Mouse (Mus musculus) heart, embryonic 10.5 days (tissue): ENCODE results near the gene Smyd1. TPM values are rescaled to one million over a fixed set of nuclear protein-coding genes. Genes with fewer than 3 reads are reported as not detected.
A peak's percentile ranks its signal among the peaks of the same experiment; 100 is the strongest.

Source experiments
- DNase-seq: peaks from one replicate; pipeline ENCODE4 v3.0.0-alpha.2; 2017; ENCODE audit warnings: low spot score
- H3K27ac ChIP-seq: fragments of 300-500 bp; sonication (generic); 2 replicates; pipeline ENCODE4 v1.5.1; 2016; ENCODE audit warnings: mild to moderate bottlenecking
- H3K27me3 ChIP-seq: fragments of 300-500 bp; sonication (generic); 2 replicates; pipeline ENCODE4 v1.6.1; 2016; ENCODE audit warnings: mild to moderate bottlenecking; ENCODE audit not compliant: poor library complexity, insufficient read depth, severe bottlenecking
- H3K36me3 ChIP-seq: fragments of 300-500 bp; sonication (generic); 2 replicates; pipeline ENCODE4 v1.6.1; 2016; ENCODE audit warnings: mild to moderate bottlenecking, moderate library complexity
- H3K4me1 ChIP-seq: fragments of 300-500 bp; sonication (generic); 2 replicates; pipeline ENCODE4 v1.6.1; 2016; ENCODE audit warnings: mild to moderate bottlenecking
- H3K4me3 ChIP-seq: fragments of 300-500 bp; sonication (generic); 2 replicates; pipeline ENCODE4 v1.5.1; 2016; ENCODE audit warnings: mild to moderate bottlenecking, moderate library complexity
- H3K9me3 ChIP-seq: fragments of 300-500 bp; sonication (generic); 2 replicates; pipeline ENCODE4 v1.6.1; 2016; ENCODE audit warnings: mild to moderate bottlenecking, moderate library complexity
- WGBS: fragments of 180-500 bp; shearing (Covaris S2); methylation state at CpG from one replicate; pipeline ENCODE4 v1.1.7; 2016; 5-methylcytosine and 5-hydroxymethylcytosine counted together
- polyA plus RNA-seq: library from polyadenylated mRNA; unstranded; fragments of >200 nt; fragmentation: Nextera tagmentation; extraction: Ambion mirVana; gene quantifications from 2 replicates; pipeline ENCODE4 v1.2.1, GENCODE M21; 2016

Smyd1 gene
- polyA plus RNA-seq, 1 experiment from 2014 or later, result 85.5 TPM

DNA sequence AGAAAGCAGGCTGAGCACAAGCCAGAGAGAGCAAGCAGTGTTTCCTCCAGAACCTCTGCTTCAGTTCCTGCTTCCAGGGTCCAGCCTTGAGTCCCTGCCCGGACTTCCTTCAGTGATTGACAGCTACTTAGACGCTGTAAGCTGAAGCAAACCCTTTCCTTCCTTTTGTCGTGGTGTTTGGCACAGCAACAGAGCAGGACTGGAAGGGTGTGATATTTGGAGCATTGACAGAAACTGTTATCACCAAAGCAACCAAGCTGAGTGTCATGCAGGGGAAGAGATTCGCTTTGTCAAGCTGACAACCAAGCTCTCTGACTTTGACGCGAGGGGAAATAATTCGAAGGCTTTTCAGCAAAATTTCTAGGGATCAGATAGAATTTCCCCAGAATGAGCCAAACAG, 110.1 kb downstream of the Smyd1 start:
- Histone ChIP-seq H3K4me1 (no peaks in the 10 kb centered on the region), H3K36me3 (peaks cover 46% of the 10 kb centered on the region), H3K9me3 (no peaks in the 10 kb centered on the region), H3K27me3 (no peaks in the 10 kb centered on the region), H3K27ac (no peak overlapping the region), H3K4me3 (no peak overlapping the region)
- 37% methylated on average over 7 of the region's 7 CpGs for WGBS
- peak; percentile 65 for DNase-seq

DNA sequence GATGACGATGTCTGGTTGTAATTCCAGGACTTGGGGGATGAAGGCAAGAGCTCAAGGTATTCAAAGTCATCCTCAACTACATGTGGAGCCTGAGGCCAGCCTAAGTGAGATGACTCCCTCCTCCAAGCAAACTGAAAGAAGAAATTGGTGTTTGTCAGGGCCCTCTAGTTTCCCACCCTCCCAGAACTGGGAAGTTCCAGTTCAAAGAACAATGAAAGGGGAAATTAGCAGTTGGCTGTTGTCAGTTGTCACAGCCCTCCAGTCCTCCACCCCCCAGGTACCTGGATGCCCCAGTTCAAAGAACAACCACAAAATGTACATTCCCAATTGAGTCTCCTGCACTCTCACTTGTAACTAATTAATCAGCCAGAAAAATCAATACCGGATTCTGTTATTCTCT, 113.3 kb downstream of the Smyd1 start:
- H3K27ac ChIP-seq, result no peak overlapping the region
- H3K27me3 ChIP-seq, result no peaks in the 10 kb centered on the region
- no peak for DNase-seq
- peaks cover 14% of the 10 kb centered on the region for H3K36me3 ChIP-seq
- H3K9me3 ChIP-seq, result no peaks in the 10 kb centered on the region
- no peak overlapping the region for H3K4me3 ChIP-seq
- H3K4me1 ChIP-seq, result peaks cover 1% of the 10 kb centered on the region; the same call in 1 of the 2 replicates
- WGBS, result 87% methylated on average over 2 of the region's 2 CpGs

DNA sequence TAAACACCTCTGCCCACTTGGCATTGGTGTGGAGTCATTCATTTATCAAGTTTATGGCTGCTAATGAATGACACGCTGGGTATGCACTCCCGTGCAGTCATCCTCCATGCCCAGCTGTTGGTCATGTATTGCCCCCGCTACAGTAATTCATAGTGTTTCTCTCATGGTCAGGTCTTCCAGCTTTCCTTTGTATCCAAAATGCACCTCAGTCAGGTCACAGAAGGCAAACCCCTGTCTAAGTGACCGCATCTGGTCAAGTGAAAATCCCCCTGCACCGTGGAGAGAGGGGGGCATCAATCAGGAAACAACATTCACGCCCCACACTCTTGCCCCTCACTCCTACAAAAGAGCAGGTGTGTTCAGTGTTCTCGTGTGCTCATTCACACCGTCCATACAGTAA, 117.9 kb downstream of the Smyd1 start:
- no peak for DNase-seq
- H3K27me3 ChIP-seq, result no peaks in the 10 kb centered on the region
- no peaks in the 10 kb centered on the region for H3K36me3 ChIP-seq
- H3K27ac ChIP-seq, result no peak overlapping the region
- H3K4me3 ChIP-seq, result no peak overlapping the region
- 90% methylated on average over 8 of the region's 8 CpGs for WGBS
- peaks cover 12% of the 10 kb centered on the region for H3K4me1 ChIP-seq
- H3K9me3 ChIP-seq, result no peaks in the 10 kb centered on the region

DNA sequence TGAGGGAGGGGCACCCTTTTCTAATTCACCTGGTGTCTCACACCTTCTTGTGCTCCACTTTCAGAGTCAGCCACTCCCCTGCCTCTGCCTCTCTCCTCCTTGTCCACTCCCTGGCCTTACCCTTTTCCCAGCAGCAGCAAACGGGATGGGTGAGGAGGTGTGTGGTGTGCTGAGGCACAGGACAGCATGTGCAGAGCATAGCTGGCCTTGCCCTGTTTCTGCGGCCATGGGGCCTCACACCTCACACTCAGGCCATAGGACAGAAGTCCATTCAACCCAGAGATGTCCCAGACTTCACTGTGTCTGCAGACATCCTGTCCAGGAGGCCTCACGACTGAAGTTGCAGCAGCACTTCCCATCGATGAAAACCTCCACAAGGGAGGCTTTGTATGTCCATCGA, 118.4 kb downstream of the Smyd1 start:
- WGBS, result 68% methylated on average over 5 of the region's 5 CpGs
- DNase-seq, result no peak
- H3K27ac ChIP-seq, result no peak overlapping the region

DNA sequence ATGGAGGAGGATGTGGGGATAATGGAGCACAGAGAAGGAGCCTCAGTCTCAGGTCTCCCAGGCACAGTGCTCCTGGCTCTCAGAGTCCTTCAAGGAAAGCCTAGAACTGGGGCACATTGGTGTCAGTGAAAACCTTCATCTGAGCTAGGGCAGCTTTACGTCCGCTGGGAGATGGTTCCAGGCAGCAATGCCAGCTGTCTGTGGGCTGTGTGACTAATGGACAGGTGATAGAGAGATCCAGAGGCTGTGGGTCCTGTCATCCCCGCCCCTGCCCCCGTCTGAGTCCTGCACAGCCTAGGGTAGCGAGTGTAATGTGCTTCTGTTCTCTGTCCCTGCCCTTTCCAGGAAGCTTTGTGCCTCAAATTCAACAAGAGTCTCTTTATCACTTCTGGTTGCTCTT, 120.1 kb downstream of the Smyd1 start:
- DNase-seq, result no peak
- H3K9me3 ChIP-seq, result no peaks in the 10 kb centered on the region
- H3K27ac ChIP-seq, result no peak overlapping the region
- H3K4me3 ChIP-seq, result no peak overlapping the region
- no peaks in the 10 kb centered on the region for H3K36me3 ChIP-seq
- peaks cover 27% of the 10 kb centered on the region for H3K4me1 ChIP-seq
- no peaks in the 10 kb centered on the region for H3K27me3 ChIP-seq
- WGBS, result 57% methylated on average over 5 of the region's 5 CpGs

More for the DNA sequence above, 118.4 kb downstream of the Smyd1 start:
- no peaks in the 10 kb centered on the region for H3K27me3 ChIP-seq
- no peaks in the 10 kb centered on the region for H3K9me3 ChIP-seq
- H3K4me3 ChIP-seq, result no peak overlapping the region
- peaks cover 12% of the 10 kb centered on the region for H3K4me1 ChIP-seq
- no peaks in the 10 kb centered on the region for H3K36me3 ChIP-seq

DNA sequence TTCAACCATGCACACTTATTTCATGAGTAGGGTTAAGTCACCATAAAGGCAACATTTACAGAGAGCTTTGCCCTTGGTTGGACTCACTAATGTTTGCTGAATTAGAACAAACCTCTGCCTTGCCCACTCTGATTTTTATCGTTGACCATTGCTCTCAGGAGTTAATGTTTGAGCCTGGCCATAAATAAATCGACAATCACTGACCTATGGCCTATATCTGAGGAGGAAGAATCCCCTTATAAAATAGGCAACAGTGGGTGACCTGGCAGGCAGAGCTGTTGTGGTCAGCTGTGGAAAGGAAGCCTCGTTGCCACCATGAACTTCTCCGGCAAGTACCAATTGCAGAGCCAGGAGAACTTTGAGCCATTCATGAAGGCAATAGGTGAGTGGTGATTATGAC, 122.4 kb downstream of the Smyd1 start, which contains the start of gene Fabp1:
Gene Fabp1 (plus strand): TSS at position 216 of the 400 bp plus-strand sequence.
- 83% methylated on average over 4 of the region's 4 CpGs for WGBS
- no peaks in the 10 kb centered on the region for H3K9me3 ChIP-seq
- H3K4me3 ChIP-seq, result no peak within 1 kb of the TSS
- H3K27me3 ChIP-seq, result no peaks in the 10 kb centered on the region
- H3K4me1 ChIP-seq, result peaks cover 27% of the 10 kb centered on the region
- no peak within 1 kb of the TSS for H3K27ac ChIP-seq
- no peak for DNase-seq
- no peaks in the 10 kb centered on the region for H3K36me3 ChIP-seq

DNA sequence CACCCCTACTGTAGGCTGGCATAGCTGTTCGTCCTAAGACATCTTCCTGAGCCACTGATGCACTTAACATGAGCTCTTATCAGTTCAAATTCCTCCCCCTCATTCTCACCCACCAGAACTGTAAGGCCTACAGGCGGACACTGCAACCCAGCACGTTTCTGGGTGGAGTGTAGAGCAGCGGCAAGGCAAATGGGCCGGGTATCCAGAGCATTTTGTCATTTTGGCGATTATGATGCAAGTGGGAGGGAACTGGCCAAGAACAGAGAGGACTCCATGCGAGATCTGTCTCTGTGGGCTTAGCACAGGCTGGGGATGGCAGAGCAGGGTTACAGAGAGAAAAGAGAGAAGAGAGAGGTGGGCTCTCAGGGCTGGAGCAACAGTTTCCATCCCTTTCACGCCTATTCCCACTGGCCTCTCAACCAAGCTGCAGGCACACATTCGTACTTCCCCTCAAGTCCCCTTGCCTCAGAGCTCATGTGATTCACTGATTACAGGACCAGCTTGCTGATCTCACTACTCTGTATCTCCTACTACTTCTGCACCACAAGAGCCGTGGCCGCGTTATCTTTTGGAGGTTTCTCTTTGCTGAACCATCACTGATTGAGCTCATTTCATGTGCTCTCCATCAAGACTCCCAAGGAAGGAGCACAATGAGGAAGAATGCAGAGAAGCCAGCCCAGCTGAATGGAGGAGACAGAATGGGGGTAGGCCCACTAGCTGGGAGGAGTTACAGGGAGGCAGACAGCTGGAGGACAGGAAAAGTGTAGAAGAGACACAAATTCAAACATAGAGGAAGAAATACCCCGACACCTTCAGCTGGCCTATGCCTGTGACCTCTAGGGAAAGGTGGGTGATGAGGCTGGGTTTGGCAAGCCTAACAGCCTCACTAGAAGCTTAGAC, 124.1 kb downstream of the Smyd1 start:
- Histone ChIP-seq H3K4me3 (no peak overlapping the region), H3K9me3 (no peaks in the 10 kb centered on the region), H3K4me1 (peaks cover 21% of the 10 kb centered on the region), H3K27ac (peak overlapping the region; percentile 49; the same call in 1 of the 2 replicates), H3K27me3 (no peaks in the 10 kb centered on the region), H3K36me3 (no peaks in the 10 kb centered on the region)
- no peak for DNase-seq
- 47% methylated on average over 13 of the region's 13 CpGs for WGBS

DNA sequence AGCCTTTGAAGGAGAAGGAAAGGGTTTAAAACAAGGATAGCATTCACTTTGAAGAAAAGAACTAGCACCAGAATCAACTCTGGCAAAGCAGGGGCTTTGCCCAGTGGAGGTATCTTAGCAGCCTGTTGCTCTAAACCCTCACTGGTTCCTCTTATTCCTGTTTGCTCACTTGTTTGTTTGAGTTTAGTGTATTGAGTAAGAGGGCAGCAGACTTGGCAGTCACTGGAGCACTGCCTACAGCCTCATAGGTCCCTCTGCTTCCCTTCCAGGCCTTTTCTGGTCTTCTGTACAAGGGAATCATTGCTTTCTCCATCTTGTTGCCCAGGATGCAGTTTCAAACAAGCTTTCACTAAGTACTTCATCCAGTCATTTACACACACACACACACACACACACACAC, 125.9 kb downstream of the Smyd1 start:
- Histone ChIP-seq H3K27me3 (no peaks in the 10 kb centered on the region), H3K4me1 (peaks cover 15% of the 10 kb centered on the region), H3K36me3 (no peaks in the 10 kb centered on the region), H3K27ac (no peak overlapping the region), H3K9me3 (no peaks in the 10 kb centered on the region), H3K4me3 (no peak overlapping the region)
- DNase-seq, result no peak

DNA sequence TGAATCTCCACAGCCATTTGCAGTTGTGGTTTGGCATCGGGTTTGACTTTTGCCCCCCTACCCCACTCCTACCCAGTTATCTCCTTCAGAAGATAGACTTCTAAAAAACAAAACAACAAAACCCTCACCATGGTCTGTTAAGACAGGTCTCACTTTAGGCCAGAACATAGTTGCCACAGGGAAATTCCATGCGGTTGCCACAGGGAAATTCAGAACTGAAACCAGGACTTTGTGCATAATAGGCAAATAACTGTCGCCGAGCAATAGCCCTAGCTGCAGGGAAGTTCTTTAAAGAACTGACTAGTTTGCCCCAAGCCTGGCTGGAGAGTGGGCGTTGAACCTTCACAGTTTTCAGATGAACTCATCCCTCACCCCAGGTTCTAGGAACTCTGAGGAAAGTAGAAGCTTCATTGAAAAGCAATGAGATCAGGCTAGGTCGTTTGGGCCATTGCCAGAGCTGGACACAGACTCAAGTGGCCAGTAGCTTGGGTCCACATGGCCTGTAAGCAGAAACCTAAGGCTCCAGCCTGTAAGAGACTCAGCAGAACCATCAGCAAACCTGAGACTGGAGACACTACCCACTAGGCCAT, 128.8 kb downstream of the Smyd1 start:
- WGBS, result 78% methylated on average over 6 of the region's 6 CpGs
- H3K27ac ChIP-seq, result no peak overlapping the region
- no peak for DNase-seq
- no peaks in the 10 kb centered on the region for H3K9me3 ChIP-seq
- H3K4me1 ChIP-seq, result peaks cover 16% of the 10 kb centered on the region
- no peaks in the 10 kb centered on the region for H3K36me3 ChIP-seq
- no peaks in the 10 kb centered on the region for H3K27me3 ChIP-seq
- H3K4me3 ChIP-seq, result no peak overlapping the region

DNA sequence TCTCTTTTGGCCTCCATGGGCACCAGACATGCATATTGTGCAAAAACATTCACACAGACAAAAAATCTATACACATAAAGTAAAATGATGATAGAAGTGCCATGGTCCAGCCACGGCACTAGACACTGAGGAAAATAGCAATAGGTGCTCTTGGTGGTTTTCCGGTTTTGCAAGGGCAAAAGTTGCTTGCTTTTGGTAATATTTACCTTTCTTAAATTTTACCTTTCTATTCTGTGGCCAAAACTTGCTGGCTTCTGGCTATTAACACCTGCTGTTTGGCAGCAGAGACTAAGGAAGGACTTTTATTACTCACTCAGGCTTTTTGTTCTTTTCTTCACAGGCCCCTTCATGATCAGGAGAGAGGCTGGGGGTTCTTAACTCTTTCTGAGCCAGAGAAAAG, 131.5 kb downstream of the Smyd1 start:
- no peak overlapping the region for H3K27ac ChIP-seq
- no peaks in the 10 kb centered on the region for H3K27me3 ChIP-seq
- WGBS, result 84% methylated on average over 2 of the region's 2 CpGs
- H3K4me1 ChIP-seq, result 0 out of 2 replicates have a peak, but pooled peaks cover 5% of the 10 kb centered on the region
- no peak for DNase-seq
- H3K36me3 ChIP-seq, result no peaks in the 10 kb centered on the region
- no peaks in the 10 kb centered on the region for H3K9me3 ChIP-seq
- no peak overlapping the region for H3K4me3 ChIP-seq

DNA sequence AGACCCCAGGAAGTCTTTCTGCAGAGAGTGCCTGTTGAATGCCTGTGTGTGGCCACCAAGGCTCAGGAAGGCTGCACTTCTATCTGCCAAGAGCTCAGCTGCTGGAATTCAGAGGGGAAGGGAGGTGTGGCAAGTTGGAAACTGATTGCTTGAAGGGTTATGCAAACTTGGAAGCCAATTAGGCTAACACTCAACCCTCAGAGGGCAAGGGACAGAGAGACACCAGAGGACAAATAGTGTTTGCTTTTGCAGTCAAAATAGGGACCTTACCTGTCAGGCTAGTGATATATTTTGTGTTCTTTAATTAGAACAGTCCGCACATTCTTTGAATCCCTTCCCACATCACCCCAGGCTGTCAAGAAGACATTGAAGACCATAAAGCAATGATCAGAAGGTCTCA, 132.5 kb downstream of the Smyd1 start:
- 0 out of 2 replicates have a peak, but pooled peaks cover 5% of the 10 kb centered on the region for H3K4me1 ChIP-seq
- 58% methylated on average over 1 of the region's 1 CpGs for WGBS
- no peak for DNase-seq
- H3K27ac ChIP-seq, result no peak overlapping the region
- H3K4me3 ChIP-seq, result no peak overlapping the region
- no peaks in the 10 kb centered on the region for H3K9me3 ChIP-seq
- H3K27me3 ChIP-seq, result no peaks in the 10 kb centered on the region
- H3K36me3 ChIP-seq, result no peaks in the 10 kb centered on the region

DNA sequence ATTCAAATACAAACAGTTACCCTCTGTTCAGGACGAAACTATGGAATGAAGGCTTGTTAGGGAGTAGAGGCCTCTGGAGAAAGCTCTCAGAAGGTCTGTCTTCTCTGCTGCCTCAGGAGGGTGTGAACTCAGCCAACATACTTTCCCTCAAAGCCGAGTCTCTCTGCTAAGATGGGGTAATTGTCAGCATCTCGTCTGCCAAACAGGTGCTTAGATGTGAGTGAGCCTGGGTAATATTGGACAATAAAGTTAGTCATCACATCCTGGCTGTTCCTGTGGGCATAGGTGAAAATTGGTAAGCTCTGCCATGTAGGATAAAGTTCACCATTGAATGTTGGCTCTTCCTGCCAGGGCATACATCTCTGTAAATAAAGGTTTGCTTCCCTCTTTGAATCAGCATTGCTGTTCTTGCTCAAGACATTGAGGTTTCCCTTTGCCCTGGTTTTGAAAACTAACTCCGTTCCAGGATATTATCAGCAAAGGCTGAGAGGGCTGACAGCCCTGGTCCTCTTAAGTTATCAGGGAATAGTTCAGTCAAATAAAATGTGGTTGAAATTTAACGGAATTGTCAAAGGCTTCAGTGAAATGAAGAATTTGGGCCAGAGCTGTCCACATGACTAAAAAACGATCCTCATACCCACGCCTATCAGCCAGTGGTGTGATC, 137.0 kb downstream of the Smyd1 start:
- H3K4me3 ChIP-seq, result no peak overlapping the region
- DNase-seq, result no peak
- WGBS, result 68% methylated on average over 7 of the region's 7 CpGs
- H3K27ac ChIP-seq, result no peak overlapping the region
- H3K27me3 ChIP-seq, result no peaks in the 10 kb centered on the region
- no peaks in the 10 kb centered on the region for H3K9me3 ChIP-seq
- 0 out of 2 replicates have a peak, but pooled peaks cover 5% of the 10 kb centered on the region for H3K4me1 ChIP-seq
- no peaks in the 10 kb centered on the region for H3K36me3 ChIP-seq

DNA sequence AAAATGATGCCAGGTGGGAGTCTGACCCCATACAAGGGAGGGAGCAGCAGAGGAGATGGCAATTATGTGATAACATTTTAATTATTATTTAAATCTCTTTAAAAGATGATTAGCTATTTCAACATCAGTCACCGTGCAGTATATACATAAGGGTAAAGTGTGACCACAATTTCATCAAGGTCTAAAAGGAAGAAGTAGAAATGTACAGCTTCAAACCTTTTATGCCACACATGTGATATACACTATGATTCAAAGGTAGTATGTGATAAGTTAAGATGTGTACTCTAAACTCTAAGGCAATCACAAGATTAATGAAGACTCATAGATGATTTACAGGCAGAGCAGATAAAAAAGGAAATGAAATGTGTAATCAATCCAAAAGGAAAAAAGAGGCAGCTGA, 141.4 kb downstream of the Smyd1 start:
- no peaks in the 10 kb centered on the region for H3K36me3 ChIP-seq
- no peaks in the 10 kb centered on the region for H3K9me3 ChIP-seq
- no peaks in the 10 kb centered on the region for H3K27me3 ChIP-seq
- 88% methylated on average over 1 of the region's 1 CpGs for WGBS
- H3K27ac ChIP-seq, result no peak overlapping the region
- DNase-seq, result peak; percentile 1
- no peak overlapping the region for H3K4me3 ChIP-seq
- no peaks in the 10 kb centered on the region for H3K4me1 ChIP-seq
